Mouse (Mus musculus) layer of hippocampus, postnatal 36 days (tissue): Measurements from ENCODE around the gene Angptl2. TPM values are rescaled to one million over a fixed set of nuclear protein-coding genes. Genes with fewer than 3 reads are reported as not detected.
A peak's percentile ranks its signal among the peaks of the same experiment; 100 is the strongest.

ENCODE experiments used
- DNase-seq, 2 experiments: peaks; one replicate each; pipeline ENCODE4 v3.0.0; 2022
- total RNA-seq, 2 experiments: library from RNA; stranded (reverse); gene quantifications; 2 replicates each; pipeline ENCODE4 v1.2.3; 2021

The Angptl2 gene
- total RNA-seq, 2 experiments from 2014 or later = 1.1 to 1.7 TPM

DNA sequence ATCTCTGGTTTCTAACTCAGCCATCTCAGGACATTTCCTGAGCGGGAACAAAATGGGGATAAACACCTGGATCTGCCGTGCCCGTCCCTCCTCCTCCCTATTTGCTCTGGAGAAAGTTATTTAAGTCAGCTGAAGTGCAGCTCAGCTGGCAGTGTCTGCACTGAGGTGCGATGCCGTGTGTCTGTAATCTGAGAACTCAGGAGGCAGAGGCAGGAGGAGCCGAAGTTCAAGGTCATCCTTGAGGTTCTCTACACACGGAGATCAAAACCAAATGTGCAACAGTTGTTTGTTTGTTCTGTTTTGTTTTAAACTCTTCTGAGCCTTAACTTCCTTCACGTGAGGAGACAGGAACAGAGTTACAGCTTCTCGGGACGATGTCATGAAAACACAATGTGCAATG, 14.8 kb downstream of the Angptl2 start:
- no peak for DNase-seq

DNA sequence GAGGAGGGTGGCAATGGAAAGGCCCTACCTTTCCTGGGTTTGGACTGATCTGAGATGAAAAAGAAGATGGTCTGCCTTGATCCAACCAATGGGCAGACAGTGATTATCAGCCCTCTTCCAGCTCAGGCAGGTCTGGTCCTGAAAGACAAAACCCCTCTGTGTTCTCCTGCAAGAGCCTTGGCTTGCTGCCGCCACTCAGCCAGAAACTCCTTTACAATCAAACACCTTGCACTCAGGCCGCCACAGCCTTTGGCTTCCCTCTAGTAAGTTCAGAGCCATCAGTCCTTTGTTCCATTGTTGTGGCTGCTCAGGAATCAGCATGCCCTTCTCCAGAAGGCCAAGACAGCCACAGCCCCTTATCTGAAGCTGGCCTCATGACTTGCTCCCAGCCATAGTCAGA, 15.9 kb downstream of the Angptl2 start:
- DNase-seq = no peak

GRCm38 (mm10) chr2:33232782-33233570, 17.1 kb downstream of the Angptl2 start:
- no peak for DNase-seq

DNA sequence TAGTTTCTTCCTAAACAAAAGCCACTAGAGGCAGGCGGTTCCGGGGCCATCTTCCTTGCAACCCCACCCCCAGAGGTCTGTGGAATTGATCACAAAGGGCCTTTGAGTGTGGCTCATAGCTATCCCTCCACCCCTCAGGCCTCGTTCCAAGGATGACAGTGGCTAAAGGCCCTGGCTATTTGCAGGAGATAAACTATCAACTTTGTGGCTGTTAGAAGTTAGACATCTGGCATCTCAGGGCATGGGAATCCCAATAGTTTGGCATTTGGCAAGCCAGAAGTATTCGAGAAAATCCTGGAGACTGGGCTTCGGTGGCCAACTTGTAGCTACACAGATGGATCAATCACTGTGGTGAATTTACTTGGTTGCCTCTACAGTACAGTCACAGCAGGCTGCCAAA, 18.0 kb downstream of the Angptl2 start:
- DNase-seq = no peak

GRCm38 (mm10) chr2:33234848-33235247, 19.0 kb downstream of the Angptl2 start:
- DNase-seq = no peak

- no peak for DNase-seq
These were observed 21.7 kb downstream of the Angptl2 start for GRCm38 (mm10) chr2:33237581-33237980.

- DNase-seq = no peak
These were observed 29.0 kb downstream of the Angptl2 start for GRCm38 (mm10) chr2:33244880-33245279.

DNA sequence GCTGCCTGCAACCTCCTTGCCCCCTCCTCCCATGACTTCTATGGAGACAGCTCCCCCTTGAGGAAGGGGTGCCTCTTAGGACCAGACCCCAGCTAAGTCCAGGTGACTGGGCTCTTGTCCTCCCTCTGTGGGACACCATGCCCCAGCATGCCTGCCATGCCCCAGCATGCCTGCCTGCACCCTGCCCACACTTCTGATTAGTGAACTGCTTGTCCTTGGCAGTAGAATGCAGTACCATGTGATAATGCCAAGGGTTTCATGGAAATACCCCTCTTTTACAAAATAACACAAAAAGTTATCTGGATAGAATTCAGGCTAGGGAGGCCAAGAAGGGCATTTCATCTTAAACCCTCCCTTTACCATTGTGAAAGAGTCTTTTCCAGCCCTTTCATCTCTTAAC, 29.5 kb downstream of the Angptl2 start:
- no peak for DNase-seq

DNA sequence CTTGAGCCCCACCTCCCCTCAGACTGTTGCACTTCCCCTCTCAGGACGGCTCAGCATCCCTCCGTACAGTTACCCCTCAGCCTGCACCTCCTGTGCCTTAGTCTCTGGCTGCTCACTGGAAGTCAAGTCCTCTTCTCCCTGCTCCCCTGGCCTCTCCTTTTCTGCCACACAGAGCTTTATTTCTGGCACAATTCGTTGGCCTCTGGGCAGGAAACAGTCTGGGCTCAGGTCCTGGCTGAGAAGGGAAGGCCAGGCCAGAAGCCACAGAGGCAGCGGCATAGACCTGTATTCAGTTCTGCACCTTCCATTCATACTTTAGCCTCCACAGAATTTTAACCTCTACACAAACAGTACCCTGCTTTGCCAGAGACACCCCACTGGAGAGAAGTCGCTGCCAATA, 31.0 kb downstream of the Angptl2 start:
- no peak for DNase-seq

GRCm38 (mm10) chr2:33248549-33248948, 32.7 kb downstream of the Angptl2 start:
- DNase-seq = no peak

- DNase-seq = no peak
These were observed 34.2 kb downstream of the Angptl2 start for GRCm38 (mm10) chr2:33249922-33250633.

- no peak for DNase-seq
These were observed 36.9 kb downstream of the Angptl2 start for GRCm38 (mm10) chr2:33252751-33253150.

DNA sequence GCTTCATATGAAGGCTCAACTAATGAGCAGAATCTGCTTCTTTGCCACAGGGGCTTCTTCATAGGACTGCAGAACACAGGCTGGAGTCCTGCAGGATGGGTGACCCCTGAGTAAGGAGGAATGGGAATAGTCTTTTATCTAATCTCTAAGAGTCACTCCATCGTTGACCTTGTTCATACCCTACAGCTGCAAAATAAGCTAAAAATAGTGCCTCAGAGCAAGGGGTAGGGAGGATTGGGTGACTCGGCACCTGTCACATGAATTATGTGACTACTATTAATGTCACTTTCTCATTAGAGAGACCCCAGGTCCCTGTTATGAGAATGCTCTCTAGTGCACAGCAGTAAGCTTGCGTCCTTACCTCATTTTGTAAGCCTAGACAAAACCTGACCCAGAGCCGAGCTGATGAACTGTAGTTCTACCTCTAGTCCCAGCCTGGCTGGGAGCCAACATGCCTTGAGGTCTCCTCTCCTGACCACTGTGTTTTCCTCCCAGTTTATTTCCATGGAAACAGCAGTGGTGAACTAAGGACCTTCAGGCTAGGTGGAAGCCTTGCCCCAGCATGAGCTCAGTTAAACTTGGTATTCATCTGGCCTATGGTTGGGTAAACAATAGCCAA, 37.8 kb downstream of the Angptl2 start:
- DNase-seq = no peak

DNA sequence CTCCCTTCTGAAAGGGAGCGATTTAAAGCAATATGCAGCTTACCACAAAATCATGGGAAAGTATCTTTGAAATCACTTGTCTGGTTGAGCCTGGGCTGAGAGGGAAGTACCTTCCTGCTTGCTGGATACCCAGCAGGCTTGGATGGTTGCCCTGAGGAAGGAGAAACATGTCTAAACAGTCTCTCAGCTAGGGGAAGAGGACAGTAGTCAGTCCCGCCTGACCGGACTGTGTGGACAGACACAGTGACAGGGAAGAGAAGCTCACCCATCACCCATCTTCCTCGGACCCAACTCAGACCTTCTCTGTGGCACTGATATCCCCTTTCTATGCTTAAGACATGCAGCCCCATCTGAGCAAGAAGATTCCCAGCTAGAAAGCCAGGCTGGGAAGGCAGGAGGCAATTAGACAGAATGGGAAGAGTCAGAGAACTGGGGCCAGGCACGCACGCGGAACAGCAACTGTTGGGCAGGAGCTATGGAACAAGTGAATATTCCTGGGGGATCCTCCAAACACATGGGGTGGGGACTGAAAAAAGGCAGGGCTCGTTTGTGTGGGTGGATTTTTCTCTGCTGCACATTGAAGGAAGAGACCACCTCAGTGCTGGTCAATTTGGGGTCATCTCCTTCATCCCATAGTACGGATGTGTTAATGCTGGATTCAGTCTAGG, 38.6 kb downstream of the Angptl2 start:
- no peak for DNase-seq

DNA sequence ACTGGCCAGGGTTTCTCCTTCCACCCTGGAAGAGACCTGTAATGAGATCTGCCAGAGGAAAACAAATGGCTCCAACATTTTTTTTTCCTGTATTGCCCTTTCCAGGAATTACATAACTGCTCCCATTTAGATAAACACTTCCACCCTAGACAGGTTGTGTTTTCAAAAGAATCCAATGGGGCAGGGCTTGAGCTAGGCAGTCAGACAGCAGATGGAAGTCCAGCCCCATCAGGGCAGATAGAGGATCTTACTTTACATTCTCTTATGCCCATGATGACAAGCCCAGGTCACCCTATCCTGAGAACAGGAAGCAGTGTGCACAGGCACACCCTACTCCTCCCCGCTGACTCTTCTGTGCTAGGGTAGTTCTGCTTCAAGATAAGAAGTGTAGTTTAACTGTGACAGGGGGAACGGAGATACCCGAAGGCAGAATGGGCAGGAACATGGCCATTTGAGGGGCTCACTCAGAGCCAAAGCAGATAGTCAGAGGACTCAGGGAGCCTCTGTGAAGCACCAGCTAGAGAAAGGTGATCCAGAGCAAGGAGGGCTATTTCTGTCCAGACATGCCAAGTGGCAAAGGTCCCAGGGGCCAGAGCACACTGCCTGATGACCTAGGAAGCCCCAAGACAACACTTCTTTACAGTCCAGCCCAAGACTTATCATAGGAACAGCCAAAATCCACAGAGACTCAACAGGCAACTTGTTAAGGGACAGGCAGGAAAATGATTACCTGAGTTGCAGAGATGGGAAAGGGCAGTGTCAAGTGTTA, 41.1 kb downstream of the Angptl2 start:
- no peak for DNase-seq

GRCm38 (mm10) chr2:33260772-33261171, 44.9 kb downstream of the Angptl2 start:
- DNase-seq = peak; percentile 61 to 62

GRCm38 (mm10) chr2:33261475-33261874, 45.6 kb downstream of the Angptl2 start:
- no peak for DNase-seq

- DNase-seq = no peak
These were observed 49.9 kb downstream of the Angptl2 start for GRCm38 (mm10) chr2:33265793-33266192.

DNA sequence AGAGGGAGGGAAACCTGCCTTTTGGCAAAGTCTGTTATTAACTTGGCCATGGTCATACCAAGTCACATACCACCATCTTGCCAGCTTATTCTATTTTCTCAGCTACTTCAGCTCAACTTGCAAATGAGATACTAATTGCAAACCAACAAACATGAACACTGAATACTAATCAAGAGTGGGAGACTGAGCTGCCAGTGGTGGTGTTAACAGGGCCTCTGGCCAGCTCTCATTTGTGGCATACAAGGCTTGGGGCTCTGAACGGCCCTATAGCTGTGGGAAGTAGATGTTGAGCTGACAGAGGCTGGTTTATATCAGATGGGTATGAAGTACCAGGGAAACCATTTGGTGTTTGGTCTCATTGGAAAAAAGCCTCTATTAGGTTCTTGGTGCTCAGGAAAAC, 51.2 kb downstream of the Angptl2 start:
- DNase-seq = no peak

- no peak for DNase-seq
These were observed 52.7 kb downstream of the Angptl2 start for GRCm38 (mm10) chr2:33268384-33269131.

DNA sequence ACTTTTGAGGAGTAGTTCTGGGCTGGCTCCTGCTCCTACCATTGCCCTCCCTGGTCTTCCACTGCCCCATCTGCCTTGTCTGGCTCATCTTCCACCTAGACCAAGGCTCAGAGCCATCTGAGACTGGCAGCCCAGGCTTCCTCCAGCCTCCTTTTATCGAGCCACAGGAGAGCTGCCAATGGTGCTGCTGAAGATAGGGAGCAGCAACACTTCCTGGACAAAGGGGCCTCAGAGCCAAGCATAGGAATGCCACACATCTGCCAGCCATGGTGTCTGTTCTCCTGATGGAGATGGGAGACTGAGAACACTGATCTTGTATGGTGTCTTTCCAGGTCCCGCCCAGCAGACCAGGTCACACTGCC, 53.2 kb downstream of the Angptl2 start:
- DNase-seq = no peak

GRCm38 (mm10) chr2:33270569-33270968, 54.7 kb downstream of the Angptl2 start:
- DNase-seq = no peak
